Mouse (Mus musculus) adipocyte (in vitro differentiated cells): ENCODE data around the gene Acoxl.
A peak's percentile ranks its signal among the peaks of the same experiment; 100 is the strongest.

ENCODE experiments used
- DNase-seq: peaks from one replicate; pipeline ENCODE4 v3.0.0-alpha.2; 2016; ENCODE audit warnings: low spot score

Gene Acoxl

GRCm38 (mm10) chr2:128118971-128119370 is 280.3 kb downstream of the Acoxl start:
- DNase-seq = no peak

- DNase-seq = peak; percentile 79
Observed at GRCm38 (mm10) chr2:128122491-128122890, 283.8 kb downstream of the Acoxl start.

- peak; percentile 72 for DNase-seq
Observed at GRCm38 (mm10) chr2:128122891-128123771, 284.5 kb downstream of the Acoxl start.

- no peak for DNase-seq
Observed at GRCm38 (mm10) chr2:128123921-128124683, 285.4 kb downstream of the Acoxl start.

- DNase-seq = no peak
Observed at GRCm38 (mm10) chr2:128124693-128125092, 286.0 kb downstream of the Acoxl start.

GRCm38 (mm10) chr2:128125635-128126470 is 287.2 kb downstream of the Acoxl start, which contains the start of gene Bcl2l11:
Bcl2l11 (plus strand) TSS chr2:128126038.
- peak; percentile 90 for DNase-seq

- DNase-seq = peak; percentile 51
Observed at GRCm38 (mm10) chr2:128126591-128127051, 287.9 kb downstream of the Acoxl start.

GRCm38 (mm10) chr2:128127121-128127671 is 288.5 kb downstream of the Acoxl start:
- peak; percentile 96 for DNase-seq

- peak; percentile 90 for DNase-seq
Observed at GRCm38 (mm10) chr2:128127691-128128292, 289.1 kb downstream of the Acoxl start.

- no peak for DNase-seq
Observed at GRCm38 (mm10) chr2:128128532-128128931, 289.9 kb downstream of the Acoxl start.

- DNase-seq = no peak
Observed at GRCm38 (mm10) chr2:128131503-128131902, 292.8 kb downstream of the Acoxl start.

GRCm38 (mm10) chr2:128132635-128133034 is 294.0 kb downstream of the Acoxl start:
- DNase-seq = no peak

- no peak for DNase-seq
Observed at GRCm38 (mm10) chr2:128133865-128134264, 295.2 kb downstream of the Acoxl start.

GRCm38 (mm10) chr2:128134474-128134873 is 295.8 kb downstream of the Acoxl start:
- no peak for DNase-seq

GRCm38 (mm10) chr2:128134948-128135347 is 296.3 kb downstream of the Acoxl start:
- no peak for DNase-seq

- peak; percentile 58 for DNase-seq
Observed at GRCm38 (mm10) chr2:128136769-128137433, 298.2 kb downstream of the Acoxl start.

GRCm38 (mm10) chr2:128137480-128138276 is 299.0 kb downstream of the Acoxl start:
- peak; percentile 67 for DNase-seq

- no peak for DNase-seq
Observed at GRCm38 (mm10) chr2:128138924-128139323, 300.2 kb downstream of the Acoxl start.

- no peak for DNase-seq
Observed at GRCm38 (mm10) chr2:128139781-128140180, 301.1 kb downstream of the Acoxl start.

- DNase-seq = no peak
Observed at GRCm38 (mm10) chr2:128140183-128140582, 301.5 kb downstream of the Acoxl start.
